Mouse (Mus musculus): Measurements from ENCODE around the gene Tcea2.

GRCm38 (mm10) chr2:181683381-181683780 lies 3.3 kb downstream of the Tcea2 start:
- no peak for TF ChIP-seq CTCF (IDR thresholded peaks at IDR 0.05; ENCODE audit: low read depth)
- no peak for TF ChIP-seq EP300 (IDR thresholded peaks at IDR 0.05; ENCODE audit: low read depth)
